Mouse (Mus musculus) spleen, postnatal 10 days (tissue): ENCODE data around the gene Kctd4.
A peak's percentile ranks its signal among the peaks of the same experiment; 100 is the strongest.

Source experiments
- DNase-seq, 2 experiments: peaks; one replicate each; pipeline ENCODE4 v3.0.0; 2021 to 2022; ENCODE audit warnings: low spot score in 2 of 2

Gene Kctd4

GRCm38 (mm10) chr14:75990936-75991335 is 36.1 kb downstream of the Kctd4 start:
- no peak for DNase-seq

- no peak for DNase-seq
Observed at GRCm38 (mm10) chr14:75992371-75992770, 37.6 kb downstream of the Kctd4 start.

GRCm38 (mm10) chr14:75998082-75998481 is 43.3 kb downstream of the Kctd4 start:
- no peak for DNase-seq

GRCm38 (mm10) chr14:76001781-76002180 is 47.0 kb downstream of the Kctd4 start:
- no peak for DNase-seq

GRCm38 (mm10) chr14:76005011-76005410 is 50.2 kb downstream of the Kctd4 start:
- DNase-seq: no peak

GRCm38 (mm10) chr14:76008174-76008573 is 53.4 kb downstream of the Kctd4 start:
- no peak for DNase-seq

- peak in 1 of 2 experiments; percentile 19 for DNase-seq
Observed at GRCm38 (mm10) chr14:76009185-76009584, 54.4 kb downstream of the Kctd4 start.

- peak; percentile 91 to 92 for DNase-seq
Observed at GRCm38 (mm10) chr14:76010102-76011061, 55.6 kb downstream of the Kctd4 start, which contains the start of gene Gtf2f2. Gene Gtf2f2 (minus strand): TSS chr14:76010865.

- no peak for DNase-seq
Observed at GRCm38 (mm10) chr14:76011062-76011457, 56.3 kb downstream of the Kctd4 start.

- no peak for DNase-seq
Observed at GRCm38 (mm10) chr14:76014331-76014730, 59.5 kb downstream of the Kctd4 start.
